Mouse (Mus musculus) small intestine, adult 2 months (tissue): ENCODE measurements around the gene Tyw1.

ENCODE experiments used
- CTCF ChIP-seq: fragments of 200-500 bp; IDR thresholded peaks from 2 replicates; pipeline ENCODE4 v1.5.1; 2012; ENCODE audit warnings: low read depth, mild to moderate bottlenecking, control low read depth, inconsistent platforms, low read length, moderate library complexity, mixed read lengths; ENCODE audit not compliant: insufficient replicate concordance, insufficient read length; ENCODE audit errors: extremely low read depth
- POLR2A ChIP-seq: fragments of 200-500 bp; IDR thresholded peaks from 2 replicates; pipeline ENCODE4 v1.6.1; 2012; ENCODE audit warnings: low read depth, mild to moderate bottlenecking, control low read depth, inconsistent platforms, low read length, moderate library complexity

GRCm38 (mm10) chr5:130273046-130273445 is 17.6 kb downstream of the Tyw1 start:
- TF ChIP-seq CTCF, result no peak
- TF ChIP-seq POLR2A, result no peak
